Mouse (Mus musculus) hindbrain, embryonic 12.5 days (tissue): ENCODE measurements at regions not wholly inside any gene's neighbourhood (a gene's known extent, or its start where the extent isn't known, plus 50 kb on each side); places are given as distances from the start of the nearest gene placed in this dataset.

Experiments used
- ATAC-seq: fragments of 200-750 bp; cut with Nextera tagmentation; 2 replicates; pipeline ENCODE4 v1.8.0; 2017; ENCODE audit warnings: moderate TSS enrichment; ENCODE audit not compliant: low FRiP score
- H3K27ac ChIP-seq: fragments of 300-500 bp; sonication (generic); 2 replicates; pipeline ENCODE4 v1.5.1; 2016; ENCODE audit warnings: mild to moderate bottlenecking
- H3K27me3 ChIP-seq: fragments of 300-500 bp; sonication (generic); 2 replicates; pipeline ENCODE4 v1.6.1; 2016; ENCODE audit warnings: mild to moderate bottlenecking
- H3K36me3 ChIP-seq: fragments of 300-500 bp; sonication (generic); 2 replicates; pipeline ENCODE4 v1.6.1; 2016; ENCODE audit warnings: mild to moderate bottlenecking
- H3K4me1 ChIP-seq: fragments of 300-500 bp; sonication (generic); 2 replicates; pipeline ENCODE4 v1.6.1; 2016
- H3K4me2 ChIP-seq: fragments of 300-500 bp; sonication (generic); replicated peaks from 2 replicates; pipeline ENCODE4 v1.6.1; 2016; ENCODE audit warnings: mild to moderate bottlenecking
- H3K4me3 ChIP-seq: fragments of 300-500 bp; sonication (generic); 2 replicates; pipeline ENCODE4 v1.5.1; 2016; ENCODE audit warnings: mild to moderate bottlenecking
- H3K9ac ChIP-seq: fragments of 300-500 bp; sonication (generic); 2 replicates; pipeline ENCODE4 v1.6.1; 2016; ENCODE audit warnings: mild to moderate bottlenecking, moderate library complexity
- H3K9me3 ChIP-seq: fragments of 300-500 bp; sonication (generic); replicated peaks from 2 replicates; pipeline ENCODE4 v1.6.1; 2016; ENCODE audit warnings: mild to moderate bottlenecking
- WGBS: fragments of 180-500 bp; shearing (Covaris S2); methylation state at CpG from one replicate; pipeline ENCODE4 v1.1.7; 2016; 5-methylcytosine and 5-hydroxymethylcytosine counted together

- H3K9me3 ChIP-seq = no peaks in the 10 kb centered on the region
- H3K4me3 ChIP-seq = no peak overlapping the region
- WGBS = 33% methylated on average over 15 of the region's 15 CpGs
- H3K27ac ChIP-seq = peak overlapping the region; percentile 62
- H3K27me3 ChIP-seq = peaks cover 5% of the 10 kb centered on the region
- H3K4me1 ChIP-seq = peaks cover 14% of the 10 kb centered on the region
- 0 out of 2 replicates have a peak overlapping the region, but pooled peaks have one; percentile 36 for H3K9ac ChIP-seq
- no peaks in the 10 kb centered on the region for H3K36me3 ChIP-seq
- ATAC-seq = peak; percentile 63; the same call in 1 of the 2 replicates
- H3K4me2 ChIP-seq = no peak overlapping the region
These were observed 79.6 kb upstream of the Zbtb40 start for GRCm38 (mm10) chr4:137128152-137128551.

- H3K9ac ChIP-seq = no peak overlapping the region
- peaks cover 7% of the 10 kb centered on the region; the same call in 1 of the 2 replicates for H3K27me3 ChIP-seq
- no peak for ATAC-seq
- H3K27ac ChIP-seq = no peak overlapping the region
- no peaks in the 10 kb centered on the region for H3K9me3 ChIP-seq
- H3K36me3 ChIP-seq = no peaks in the 10 kb centered on the region
- no peak overlapping the region for H3K4me3 ChIP-seq
- H3K4me2 ChIP-seq = no peak overlapping the region
- H3K4me1 ChIP-seq = peaks cover 16% of the 10 kb centered on the region
- WGBS = 52% methylated on average over 10 of the region's 10 CpGs
These were observed 73.1 kb upstream of the Zbtb40 start for GRCm38 (mm10) chr4:137121684-137122083.

- Histone ChIP-seq H3K9me3 (no peaks in the 10 kb centered on the region), H3K4me2 (no peak overlapping the region), H3K36me3 (no peaks in the 10 kb centered on the region), H3K27ac (no peak overlapping the region), H3K27me3 (peaks cover 7% of the 10 kb centered on the region; the same call in 1 of the 2 replicates), H3K4me1 (peaks cover 16% of the 10 kb centered on the region), H3K4me3 (no peak overlapping the region), H3K9ac (no peak overlapping the region)
- WGBS = 74% methylated on average over 7 of the region's 7 CpGs
- ATAC-seq = no peak
These were observed 72.0 kb upstream of the Zbtb40 start for GRCm38 (mm10) chr4:137120597-137120996.

- peak; percentile 35 for ATAC-seq
- WGBS = 15% methylated on average over 10 of the region's 10 CpGs
- no peaks in the 10 kb centered on the region for H3K9me3 ChIP-seq
These were observed 69.7 kb upstream of the Zbtb40 start for GRCm38 (mm10) chr4:137118332-137118715.

GRCm38 (mm10) chr4:137117471-137118331, 69.1 kb upstream of the Zbtb40 start:
- Histone ChIP-seq H3K4me1 (peaks cover 16% of the 10 kb centered on the region), H3K4me3 (peak overlapping the region; percentile 32), H3K27ac (peak overlapping the region; percentile 8; the same call in 1 of the 2 replicates), H3K4me2 (peak overlapping the region; percentile 68), H3K9me3 (no peaks in the 10 kb centered on the region), H3K27me3 (peaks cover 7% of the 10 kb centered on the region; the same call in 1 of the 2 replicates), H3K36me3 (no peaks in the 10 kb centered on the region), H3K9ac (peak overlapping the region; percentile 47)
- peak; percentile 76 for ATAC-seq
- WGBS = under 1% methylated on average over 26 of the region's 27 CpGs

More at GRCm38 (mm10) chr4:137118332-137118715, 69.7 kb upstream of the Zbtb40 start:
- H3K36me3 ChIP-seq = no peaks in the 10 kb centered on the region
- peak overlapping the region; percentile 47 for H3K9ac ChIP-seq
- peaks cover 16% of the 10 kb centered on the region for H3K4me1 ChIP-seq
- H3K4me3 ChIP-seq = peak overlapping the region; percentile 32
- H3K27ac ChIP-seq = peak overlapping the region; percentile 8; the same call in 1 of the 2 replicates
- peak overlapping the region; percentile 68 for H3K4me2 ChIP-seq
- H3K27me3 ChIP-seq = peaks cover 7% of the 10 kb centered on the region; the same call in 1 of the 2 replicates

GRCm38 (mm10) chr4:137115062-137115461, 66.5 kb upstream of the Zbtb40 start:
- 83% methylated on average over 14 of the region's 14 CpGs for WGBS
- Histone ChIP-seq H3K4me3 (no peak overlapping the region), H3K27me3 (peaks cover 7% of the 10 kb centered on the region; the same call in 1 of the 2 replicates), H3K4me1 (peaks cover 16% of the 10 kb centered on the region), H3K36me3 (no peaks in the 10 kb centered on the region), H3K4me2 (no peak overlapping the region), H3K9ac (no peak overlapping the region), H3K27ac (no peak overlapping the region), H3K9me3 (no peaks in the 10 kb centered on the region)
- no peak for ATAC-seq

- 82% methylated on average over 10 of the region's 10 CpGs for WGBS
- Histone ChIP-seq H3K4me2 (no peak overlapping the region), H3K36me3 (no peaks in the 10 kb centered on the region), H3K9me3 (no peaks in the 10 kb centered on the region), H3K4me3 (no peak overlapping the region), H3K9ac (no peak overlapping the region), H3K27ac (no peak overlapping the region), H3K27me3 (no peaks in the 10 kb centered on the region; the same call in 1 of the 2 replicates), H3K4me1 (no peaks in the 10 kb centered on the region)
- no peak for ATAC-seq
These were observed 61.7 kb upstream of the Zbtb40 start for GRCm38 (mm10) chr4:137110276-137110675.

- Histone ChIP-seq H3K4me2 (no peak overlapping the region), H3K27me3 (no peaks in the 10 kb centered on the region), H3K4me1 (no peaks in the 10 kb centered on the region), H3K9me3 (no peaks in the 10 kb centered on the region), H3K4me3 (no peak overlapping the region), H3K27ac (no peak overlapping the region), H3K36me3 (no peaks in the 10 kb centered on the region), H3K9ac (no peak overlapping the region)
- ATAC-seq = no peak
- WGBS = 78% methylated on average over 10 of the region's 10 CpGs
These were observed 55.9 kb upstream of the Zbtb40 start for GRCm38 (mm10) chr4:137104447-137105044.

- H3K9ac ChIP-seq = no peak overlapping the region
- H3K9me3 ChIP-seq = no peaks in the 10 kb centered on the region
- H3K36me3 ChIP-seq = no peaks in the 10 kb centered on the region
- H3K4me2 ChIP-seq = no peak overlapping the region
- H3K4me1 ChIP-seq = peaks cover 8% of the 10 kb centered on the region; the same call in 1 of the 2 replicates
- no peak overlapping the region for H3K4me3 ChIP-seq
- no peak overlapping the region for H3K27ac ChIP-seq
- H3K27me3 ChIP-seq = no peaks in the 10 kb centered on the region
- ATAC-seq = no peak
- 87% methylated on average over 12 of the region's 12 CpGs for WGBS
These were observed 52.6 kb upstream of the Zbtb40 start for GRCm38 (mm10) chr4:137101169-137101568.

- no peak for ATAC-seq
These were observed 52.2 kb upstream of the Zbtb40 start for GRCm38 (mm10) chr4:137100756-137101155.

More at GRCm38 (mm10) chr4:137100756-137101155, 52.2 kb upstream of the Zbtb40 start:
- no peaks in the 10 kb centered on the region for H3K27me3 ChIP-seq
- no peak overlapping the region for H3K4me3 ChIP-seq
- WGBS = 93% methylated on average over 4 of the region's 4 CpGs
- no peak overlapping the region for H3K9ac ChIP-seq
- no peaks in the 10 kb centered on the region for H3K9me3 ChIP-seq
- H3K36me3 ChIP-seq = no peaks in the 10 kb centered on the region
- no peak overlapping the region for H3K27ac ChIP-seq
- peaks cover 8% of the 10 kb centered on the region; the same call in 1 of the 2 replicates for H3K4me1 ChIP-seq
- no peak overlapping the region for H3K4me2 ChIP-seq
